Mouse (Mus musculus): ENCODE measurements around the gene Ttc39a. TPM values are rescaled to one million over a fixed set of nuclear protein-coding genes. Genes with fewer than 3 reads are reported as not detected.

Gene Ttc39a
- total RNA-seq, 2 experiments from 2014 or later: 0.17 to 0.18 TPM

- intact Hi-C loops (cut with DNase I): no loop called here
- no peak for DNase-seq
Observed at GRCm38 (mm10) chr4:109445397-109445796, 39.0 kb downstream of the Ttc39a start.

DNA sequence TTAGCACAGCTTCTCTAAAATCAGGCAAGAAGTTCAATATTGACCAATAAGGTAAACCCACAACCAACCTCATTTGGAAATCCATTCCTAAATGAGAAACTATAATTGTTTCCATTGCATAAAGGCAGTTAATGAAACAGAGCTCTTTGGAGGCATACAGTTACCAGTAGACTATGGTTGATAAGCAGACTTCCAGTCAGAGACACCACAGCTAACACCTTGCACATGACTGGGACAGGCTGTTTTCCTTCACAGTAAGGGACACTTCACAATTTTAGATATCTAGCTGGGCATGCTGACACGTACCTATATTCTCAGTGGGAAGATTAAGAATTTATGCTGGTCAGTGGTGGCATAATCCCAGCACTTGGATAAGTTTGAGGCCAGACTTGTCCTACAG, 39.5 kb downstream of the Ttc39a start:
- DNase-seq: no peak
- intact Hi-C loops (cut with DNase I): no loop called here

DNA sequence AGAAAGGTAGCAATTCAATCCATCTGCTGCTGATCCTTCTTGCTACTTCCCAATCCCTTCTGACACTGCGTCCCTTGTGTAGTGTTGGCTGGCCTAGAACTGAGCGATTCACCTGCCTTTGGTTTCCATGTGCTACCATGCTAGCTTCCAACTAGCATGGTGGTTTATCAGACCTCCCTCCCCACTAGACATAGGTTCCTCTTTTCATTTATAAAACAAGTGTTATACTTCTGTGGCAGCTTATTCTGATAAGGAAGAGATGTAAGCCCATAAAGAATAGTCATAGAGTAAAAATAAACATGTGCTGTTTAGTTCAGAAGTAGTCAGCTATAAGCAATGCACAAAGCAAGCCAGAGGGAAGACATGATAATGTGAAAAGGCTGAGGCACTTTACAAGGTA, 42.1 kb downstream of the Ttc39a start:
- DNase-seq: no peak
- intact Hi-C loops (cut with DNase I): no loop called here

- intact Hi-C loops (cut with DNase I): no loop called here
- no peak for DNase-seq
Observed at GRCm38 (mm10) chr4:109456821-109457220, 50.4 kb downstream of the Ttc39a start.

DNA sequence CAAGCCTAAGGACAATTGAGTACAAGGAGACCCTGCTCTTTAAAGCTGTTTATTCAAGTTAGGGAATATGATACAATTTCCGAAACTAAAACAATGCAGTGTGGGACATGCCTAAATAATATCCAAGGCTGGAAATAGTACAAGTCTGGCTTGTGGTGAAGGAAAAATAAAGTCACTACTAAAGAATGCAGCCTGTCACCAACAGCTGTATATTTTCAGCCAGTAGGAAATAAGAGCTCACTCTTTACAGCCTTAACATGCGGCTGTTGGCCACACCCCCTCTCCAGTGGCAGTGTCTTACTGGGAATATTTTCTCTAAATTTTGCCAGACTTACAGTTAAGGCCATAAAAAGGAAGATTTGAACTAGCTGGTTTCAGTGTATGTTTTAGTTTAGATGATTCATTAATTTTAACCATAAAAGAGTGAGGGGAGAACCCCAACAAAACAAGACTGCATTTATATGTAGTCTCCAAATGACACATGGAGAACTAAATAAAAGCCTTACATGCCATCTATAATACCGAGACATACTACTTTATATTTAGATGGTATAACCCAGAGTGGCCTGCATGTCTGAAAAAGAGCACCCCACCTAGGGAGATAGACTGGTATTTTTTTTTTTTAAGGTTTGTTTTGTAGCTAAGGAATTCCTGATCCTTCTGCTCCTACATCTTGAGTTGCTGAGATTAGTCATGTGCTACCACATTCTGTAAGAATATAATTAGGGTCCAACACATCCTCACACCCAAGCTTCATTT, 54.2 kb downstream of the Ttc39a start:
- peak in 1 of 2 experiments; percentile 17 for DNase-seq
- intact Hi-C loops (cut with DNase I): no loop called here

- no peak for DNase-seq
- intact Hi-C loops (cut with DNase I): no loop called here
Observed at GRCm38 (mm10) chr4:109463892-109464291, 57.5 kb downstream of the Ttc39a start.

DNA sequence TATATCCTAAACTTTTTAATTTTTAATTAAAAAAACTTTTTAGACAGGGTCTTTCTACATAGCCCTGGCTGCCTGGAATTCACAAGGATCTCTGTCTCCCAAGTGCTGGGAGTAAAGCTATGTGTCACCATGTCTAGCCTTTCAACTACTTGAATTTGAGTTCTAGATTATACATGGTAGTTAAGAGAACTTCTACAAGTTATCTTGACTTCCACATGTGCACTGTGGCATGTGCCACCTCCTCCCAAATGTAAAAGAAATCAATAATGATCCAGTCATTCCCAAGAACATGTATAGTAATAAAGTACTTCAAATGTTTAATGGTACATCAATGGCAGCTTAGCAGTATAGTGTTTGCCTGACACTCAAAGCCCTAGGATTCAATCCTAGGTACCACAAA, 61.3 kb downstream of the Ttc39a start:
- intact Hi-C loops (cut with DNase I): no loop called here
- no peak for DNase-seq

DNA sequence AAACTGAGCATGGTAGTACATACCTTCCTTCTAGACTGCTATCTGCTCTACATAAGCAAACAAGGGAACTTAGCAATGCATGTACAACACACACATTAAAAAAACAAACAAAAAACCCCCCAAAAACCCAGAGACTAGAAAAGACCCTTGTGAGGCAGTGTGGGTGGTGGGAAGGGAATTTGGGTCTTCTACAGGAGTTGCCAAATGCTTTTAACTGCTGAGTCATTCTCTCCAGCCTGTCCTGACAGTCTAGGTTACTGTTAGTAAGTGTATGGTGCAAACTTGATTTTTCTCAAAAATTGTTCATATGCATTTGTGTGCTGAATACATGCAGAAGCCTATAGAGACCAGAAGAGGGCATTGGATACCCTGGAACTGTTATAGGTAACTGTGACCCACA, 65.2 kb downstream of the Ttc39a start:
- DNase-seq: no peak
- intact Hi-C loops (cut with DNase I): no loop called here

- intact Hi-C loops (cut with DNase I): no loop called here
- DNase-seq: no peak
Observed at GRCm38 (mm10) chr4:109472566-109472965, 66.1 kb downstream of the Ttc39a start.

DNA sequence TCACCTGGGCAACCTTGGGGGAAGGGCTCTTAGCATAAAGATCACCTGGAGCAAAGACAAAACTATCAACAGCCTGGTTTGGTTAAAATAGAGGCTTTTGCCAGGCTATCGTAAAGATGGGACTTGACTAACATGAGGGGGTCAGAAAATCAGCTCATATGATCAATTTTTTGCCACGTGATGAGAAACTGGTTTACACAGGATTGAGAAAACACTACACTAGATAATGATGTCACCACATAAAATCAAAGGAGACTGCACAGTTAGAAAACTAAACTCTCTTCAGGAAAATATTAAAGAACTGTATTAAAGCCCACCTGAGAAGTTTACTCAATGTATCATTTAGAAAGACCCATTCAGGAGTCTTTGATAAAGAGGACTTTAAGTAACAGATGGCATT, 68.7 kb downstream of the Ttc39a start:
- DNase-seq: no peak
- intact Hi-C loops (cut with DNase I): loop anchor here (5.0 kb wide), 1 partner anchor 33 kb away; no protein-coding TSS in a partner anchor

- DNase-seq: peak; percentile 42 to 56
- intact Hi-C loops (cut with DNase I): loop anchor here (5.0 kb wide), 1 partner anchor 34 kb away; no protein-coding TSS in a partner anchor
Observed at GRCm38 (mm10) chr4:109475577-109476553, 69.4 kb downstream of the Ttc39a start.

DNA sequence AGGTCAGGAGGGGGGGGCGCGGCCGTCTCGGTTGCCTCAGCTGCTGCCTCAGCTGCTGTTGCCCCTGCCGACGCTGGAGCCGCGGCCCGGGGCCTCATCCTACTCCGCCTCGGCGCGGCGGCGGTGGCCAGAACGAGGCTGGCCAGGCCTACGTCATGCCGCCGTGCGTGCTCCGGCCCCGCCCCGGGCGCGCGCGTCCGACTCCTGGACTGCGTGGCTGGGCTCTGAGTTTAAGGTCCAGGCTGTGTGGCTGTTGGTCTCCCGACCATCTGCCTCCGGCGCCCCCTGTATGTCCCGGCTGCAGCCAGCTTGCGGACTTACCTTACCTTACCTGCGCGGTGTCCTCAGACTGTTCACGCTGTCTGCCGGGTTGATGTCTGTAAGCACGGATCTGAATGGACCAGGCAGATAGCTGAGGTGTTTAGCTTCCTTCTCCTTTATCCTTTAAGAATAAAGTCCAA, 70.2 kb downstream of the Ttc39a start:
- DNase-seq: peak; percentile 87 to 88
- intact Hi-C loops (cut with DNase I): loop anchor here (5.0 kb wide), 1 partner anchor 34 kb away; no protein-coding TSS in a partner anchor

GRCm38 (mm10) chr4:109477454-109477853, 71.0 kb downstream of the Ttc39a start:
- intact Hi-C loops (cut with DNase I): loop anchor here (5.0 kb wide), 1 partner anchor 35 kb away; no protein-coding TSS in a partner anchor
- DNase-seq: no peak

DNA sequence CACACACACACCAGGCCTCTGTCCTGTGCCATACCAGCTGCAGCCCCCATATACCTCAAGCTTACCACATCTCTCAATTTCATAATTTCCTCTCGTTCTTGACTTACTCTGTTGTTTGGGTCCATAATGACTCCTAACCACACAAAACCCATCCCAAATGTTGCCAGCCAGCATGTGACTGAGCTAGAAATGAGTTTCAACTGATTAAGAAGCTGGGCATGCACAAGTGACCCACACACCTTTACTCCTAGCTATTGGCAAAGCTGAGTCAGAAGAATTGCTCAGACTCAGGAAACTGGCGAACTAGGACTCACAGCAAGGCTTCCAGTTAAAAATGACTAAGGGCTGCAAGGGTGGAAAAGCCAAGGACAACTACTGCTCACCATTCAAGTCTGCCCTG, 75.0 kb downstream of the Ttc39a start:
- intact Hi-C loops (cut with DNase I): no loop called here
- DNase-seq: no peak

GRCm38 (mm10) chr4:109482701-109483100, 76.3 kb downstream of the Ttc39a start:
- intact Hi-C loops (cut with DNase I): no loop called here

GRCm38 (mm10) chr4:109484621-109485020, 78.2 kb downstream of the Ttc39a start, which contains the start of gene Rnf11:
Gene Rnf11 (minus strand): TSS chr4:109484728.
- intact Hi-C loops (cut with DNase I): loop anchor here (5.0 kb wide), 1 partner anchor 488 kb away; no protein-coding TSS in a partner anchor
- no peak for DNase-seq

More at GRCm38 (mm10) chr4:109482701-109483100, 76.3 kb downstream of the Ttc39a start:
- DNase-seq: no peak

GRCm38 (mm10) chr4:109488812-109489211, 82.4 kb downstream of the Ttc39a start:
- no peak for DNase-seq

DNA sequence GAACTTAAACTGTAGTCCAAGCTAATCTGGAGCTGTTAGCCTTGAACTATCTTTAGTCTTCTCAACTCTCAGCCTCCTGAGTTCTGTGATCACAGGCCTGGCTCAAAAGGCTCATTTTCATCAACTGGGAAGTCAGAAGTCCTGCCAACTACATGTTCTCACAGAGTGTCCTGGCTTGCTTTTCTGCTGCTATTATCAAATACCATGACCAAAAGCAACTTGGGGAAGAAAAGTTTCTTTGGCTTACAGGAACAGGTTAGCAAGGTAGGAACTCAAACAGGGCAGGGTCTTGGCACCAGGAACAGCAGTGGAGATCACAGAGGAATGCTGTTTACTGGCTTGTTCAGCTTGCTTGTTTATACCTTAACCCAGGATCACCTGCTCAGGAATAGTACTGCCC, 87.2 kb downstream of the Ttc39a start:
- intact Hi-C loops (cut with DNase I): no loop called here
- no peak for DNase-seq

More at GRCm38 (mm10) chr4:109488812-109489211, 82.4 kb downstream of the Ttc39a start:
- intact Hi-C loops (cut with DNase I): loop anchor here (5.0 kb wide), 1 partner anchor 483 kb away; no protein-coding TSS in a partner anchor
